Mouse (Mus musculus) heart, adult 11 months (tissue): ENCODE data around the gene 9530068E07Rik.
"Not testable (repeated sequence)": the region's sequence is repeated elsewhere in the genome, so short reads cannot be mapped to it uniquely, and the experiment has no call there.

Source experiments
- DNase-seq: peaks from one replicate; pipeline ENCODE4 v3.0.0; 2022

Gene 9530068E07Rik

DNA sequence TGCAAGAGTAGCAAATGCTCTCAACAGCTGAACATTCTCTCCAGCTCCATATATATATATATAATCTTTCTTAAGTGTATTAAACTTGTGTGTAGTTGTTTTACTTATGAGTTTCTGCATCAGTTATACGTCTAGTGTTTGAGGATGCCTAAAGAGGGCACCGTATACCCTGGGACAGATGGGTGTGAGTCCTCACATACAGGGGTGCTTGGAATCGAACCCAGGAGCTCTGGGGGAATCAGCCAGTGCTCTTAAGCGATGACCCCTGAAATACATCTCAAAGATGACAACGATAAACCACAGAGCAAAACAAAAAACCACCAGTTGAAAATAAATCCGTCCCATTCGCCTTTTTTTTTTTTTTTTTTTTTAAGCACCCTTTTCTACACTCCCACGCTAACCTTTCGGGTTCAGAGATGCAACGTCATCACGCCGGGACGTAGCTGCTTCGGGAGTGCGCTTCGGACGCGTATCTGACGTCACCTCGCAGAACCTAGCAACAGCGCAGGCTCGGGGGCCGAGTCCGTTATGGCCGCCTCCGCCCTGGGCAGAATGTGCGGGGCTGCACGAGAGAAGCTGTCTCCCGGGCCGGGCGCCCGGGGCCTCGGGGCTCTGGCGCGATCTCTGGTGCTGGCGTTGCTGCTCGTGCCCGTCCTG lies at the start of gene 9530068E07Rik:
Gene 9530068E07Rik, plus strand, starts transcription at position 489 of the 657 bp plus-strand sequence.
- DNase-seq = peak; percentile 99

DNA sequence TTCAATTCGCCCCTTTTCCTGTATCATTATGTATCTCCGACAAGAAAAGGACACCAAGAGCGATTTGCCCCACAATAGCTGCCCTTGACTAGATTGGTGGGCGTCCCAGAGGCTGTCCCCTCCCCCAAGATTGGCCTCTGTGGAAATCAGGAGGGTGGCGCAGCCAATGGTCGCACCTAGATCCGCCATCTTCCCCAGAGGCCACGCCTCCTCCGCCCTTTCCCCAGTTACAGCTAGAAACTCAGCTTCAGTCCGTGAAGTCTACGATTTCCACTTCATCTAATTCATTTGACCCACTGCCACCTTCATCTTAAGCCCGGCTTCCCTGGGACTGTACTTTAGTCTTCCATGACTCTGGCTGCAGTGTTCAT lies 49.6 kb upstream of the 9530068E07Rik start:
- DNase-seq = peak; percentile 93

GRCm38 (mm10) chr11:52348156-52348555 lies 48.1 kb upstream of the 9530068E07Rik start:
- DNase-seq = no peak

DNA sequence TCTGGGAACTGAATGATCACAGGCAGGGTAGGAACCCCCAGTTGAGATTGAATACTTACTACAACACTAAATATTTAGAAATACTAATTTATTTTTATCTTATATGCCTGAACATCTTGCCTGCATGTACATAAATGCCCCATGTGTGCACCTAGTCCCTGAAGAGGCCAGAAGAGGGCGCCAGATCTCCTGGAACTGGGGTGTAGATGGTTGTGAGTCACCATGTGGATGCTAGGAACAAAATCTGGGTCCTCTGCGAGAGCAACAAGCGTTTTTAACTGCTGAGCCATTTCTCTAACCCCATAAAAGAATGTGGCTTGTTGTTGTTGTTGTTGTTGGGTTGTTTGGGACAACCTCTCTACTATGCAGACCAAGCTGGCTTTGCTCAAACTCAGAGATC lies 47.5 kb upstream of the 9530068E07Rik start:
- DNase-seq = no peak

DNA sequence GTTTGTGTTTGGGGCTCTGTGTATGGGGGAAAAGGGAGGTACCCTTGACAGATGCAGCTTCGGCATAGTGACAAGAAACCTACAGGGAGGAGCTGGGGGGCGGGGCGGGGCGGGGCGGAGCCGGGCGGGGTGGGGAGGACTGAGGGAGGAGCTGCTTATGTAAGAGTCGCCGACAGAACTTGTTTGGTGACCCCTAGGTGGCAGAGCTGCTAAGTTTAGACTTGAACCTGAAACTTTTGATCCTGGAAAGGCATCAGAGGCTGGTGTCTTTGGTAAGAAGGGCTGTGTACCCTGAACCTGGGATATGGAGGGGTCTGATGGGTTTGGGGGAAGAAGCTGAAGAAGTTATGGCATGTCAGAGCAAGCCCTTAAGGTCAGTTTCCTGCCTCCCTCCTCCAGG lies 45.3 kb upstream of the 9530068E07Rik start:
- peak; percentile 92 for DNase-seq

DNA sequence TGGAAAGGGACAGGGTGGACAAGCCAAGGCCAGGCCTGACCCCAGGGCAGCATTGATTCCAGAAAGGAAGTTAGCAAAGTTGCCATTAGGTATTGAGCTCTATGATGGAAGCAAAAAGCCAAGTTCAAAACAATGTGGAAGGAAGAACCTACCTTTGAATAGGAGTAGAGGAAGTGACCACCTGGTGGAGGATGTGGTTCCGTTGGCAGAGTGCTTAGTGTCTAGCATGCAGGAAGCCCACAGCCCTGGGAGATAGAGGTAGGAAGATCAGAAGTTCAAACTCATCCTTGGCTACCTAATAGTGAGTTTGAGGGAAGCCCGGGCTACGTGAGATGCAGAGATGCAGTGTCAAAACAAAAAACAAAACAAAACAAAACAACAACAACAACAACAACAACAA lies 44.0 kb upstream of the 9530068E07Rik start:
- DNase-seq = no peak

DNA sequence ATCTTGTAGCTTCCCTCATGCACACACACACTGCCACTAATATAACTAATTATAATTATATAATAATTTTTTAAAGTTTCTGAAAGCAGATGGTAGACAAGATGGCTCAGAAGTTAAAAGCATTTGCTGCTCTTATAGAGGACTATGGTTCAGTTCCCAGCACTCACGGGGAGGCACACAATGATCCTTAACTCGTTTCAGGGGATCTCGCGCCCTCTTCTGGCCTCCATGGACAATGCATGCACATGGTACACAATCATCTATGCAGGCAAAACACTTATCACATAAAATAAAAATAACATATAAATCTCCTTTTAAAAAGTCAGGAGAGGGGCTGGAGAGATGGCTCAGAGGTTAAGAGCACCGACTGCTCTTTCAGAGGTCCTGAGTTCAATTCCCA lies 41.6 kb upstream of the 9530068E07Rik start:
- no peak for DNase-seq

DNA sequence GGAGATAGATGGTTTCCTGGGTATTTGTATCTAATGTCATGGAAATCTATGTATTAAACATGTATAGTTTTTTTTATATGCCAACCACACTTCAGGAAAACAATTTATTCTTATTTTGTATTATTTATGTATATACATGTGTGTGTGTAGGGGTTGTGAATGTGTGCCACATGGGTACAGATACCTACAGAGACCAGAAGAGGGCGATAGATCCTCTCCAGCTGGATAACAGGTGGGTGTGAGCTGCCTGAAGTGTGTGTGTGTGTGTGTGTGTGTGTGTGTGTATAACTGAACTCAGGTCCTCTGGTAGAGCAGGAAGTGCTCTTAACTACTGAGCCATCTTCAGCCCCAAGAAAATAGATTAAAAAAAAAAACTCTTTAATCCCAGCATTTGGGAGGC lies 40.6 kb upstream of the 9530068E07Rik start:
- no peak for DNase-seq

DNA sequence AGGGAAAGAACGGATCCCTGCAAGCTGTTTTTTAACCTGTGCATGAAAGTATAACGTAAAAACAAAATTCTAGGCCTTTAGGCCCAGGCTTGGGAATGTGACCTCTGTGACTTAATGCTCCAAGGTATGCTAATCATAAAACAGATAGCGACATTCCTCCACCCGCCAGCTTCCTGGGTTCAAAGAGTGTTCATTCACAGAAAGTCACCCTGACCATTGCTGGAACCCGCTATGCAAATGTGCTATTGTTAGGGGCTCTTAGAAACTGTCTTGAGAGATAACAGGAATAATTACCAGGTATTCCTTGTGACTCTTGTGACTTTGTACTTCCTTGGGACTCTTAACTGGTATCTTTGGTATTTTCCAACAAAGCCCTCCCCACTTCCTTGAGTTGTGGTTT lies 39.1 kb upstream of the 9530068E07Rik start:
- DNase-seq = not testable (repeated sequence)

DNA sequence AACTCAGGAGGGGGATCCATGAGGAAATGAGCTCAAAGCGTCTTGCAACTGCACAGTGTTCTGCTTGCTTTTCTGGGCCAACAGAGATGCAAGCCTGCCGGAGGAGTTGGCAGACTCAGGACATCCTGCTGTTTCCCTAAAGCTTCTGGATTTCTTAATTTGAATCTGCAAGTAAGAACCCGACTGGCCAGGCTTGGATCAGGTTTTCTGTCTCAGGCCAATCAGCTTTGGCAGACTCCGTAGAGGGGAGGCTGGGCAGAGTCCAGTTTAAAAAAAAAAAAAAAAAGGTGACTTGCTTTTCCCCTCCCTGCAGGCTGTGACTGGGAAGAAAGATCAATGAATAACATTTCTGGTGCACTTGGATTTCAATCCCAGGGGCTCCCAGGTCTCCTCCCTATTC lies 37.7 kb upstream of the 9530068E07Rik start:
- peak; percentile 97 for DNase-seq

DNA sequence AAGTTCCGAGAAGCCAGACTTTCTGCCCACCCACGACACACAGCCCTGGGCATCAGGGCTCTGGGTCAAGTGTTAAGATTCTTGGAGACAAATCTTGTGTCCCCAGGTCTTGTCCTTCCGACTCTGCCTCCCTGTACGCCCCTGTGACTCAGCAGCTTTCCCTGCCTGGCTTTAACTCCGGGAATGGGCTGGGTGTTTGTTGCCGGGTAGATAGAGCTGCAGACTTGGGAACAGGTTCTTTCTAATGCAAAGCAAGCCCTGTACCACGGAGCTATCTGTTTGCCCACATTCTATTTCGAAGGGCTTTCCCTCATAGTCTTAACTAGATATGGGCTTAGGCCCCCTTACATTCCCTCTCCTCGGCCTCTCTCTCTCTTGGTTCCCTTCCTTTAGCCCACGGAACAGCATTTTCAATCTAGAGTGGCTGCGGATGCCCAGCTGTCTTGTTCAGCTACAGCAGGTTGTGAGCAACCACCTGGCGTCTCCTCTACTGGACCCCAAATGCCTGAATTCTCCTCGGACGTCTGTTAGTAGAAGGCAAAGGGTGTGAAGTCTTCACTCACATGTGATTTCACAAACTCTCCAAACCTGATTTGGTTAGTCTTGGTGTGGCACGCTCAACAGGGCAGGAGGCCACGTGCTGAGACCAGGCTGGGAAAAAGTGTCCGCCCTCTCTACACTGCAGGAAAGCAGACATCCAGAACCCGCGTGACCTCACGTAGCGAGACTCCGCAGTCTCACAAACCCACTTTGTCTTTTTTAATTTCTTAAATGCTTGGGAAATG lies 36.4 kb upstream of the 9530068E07Rik start:
- peak; percentile 98 for DNase-seq

DNA sequence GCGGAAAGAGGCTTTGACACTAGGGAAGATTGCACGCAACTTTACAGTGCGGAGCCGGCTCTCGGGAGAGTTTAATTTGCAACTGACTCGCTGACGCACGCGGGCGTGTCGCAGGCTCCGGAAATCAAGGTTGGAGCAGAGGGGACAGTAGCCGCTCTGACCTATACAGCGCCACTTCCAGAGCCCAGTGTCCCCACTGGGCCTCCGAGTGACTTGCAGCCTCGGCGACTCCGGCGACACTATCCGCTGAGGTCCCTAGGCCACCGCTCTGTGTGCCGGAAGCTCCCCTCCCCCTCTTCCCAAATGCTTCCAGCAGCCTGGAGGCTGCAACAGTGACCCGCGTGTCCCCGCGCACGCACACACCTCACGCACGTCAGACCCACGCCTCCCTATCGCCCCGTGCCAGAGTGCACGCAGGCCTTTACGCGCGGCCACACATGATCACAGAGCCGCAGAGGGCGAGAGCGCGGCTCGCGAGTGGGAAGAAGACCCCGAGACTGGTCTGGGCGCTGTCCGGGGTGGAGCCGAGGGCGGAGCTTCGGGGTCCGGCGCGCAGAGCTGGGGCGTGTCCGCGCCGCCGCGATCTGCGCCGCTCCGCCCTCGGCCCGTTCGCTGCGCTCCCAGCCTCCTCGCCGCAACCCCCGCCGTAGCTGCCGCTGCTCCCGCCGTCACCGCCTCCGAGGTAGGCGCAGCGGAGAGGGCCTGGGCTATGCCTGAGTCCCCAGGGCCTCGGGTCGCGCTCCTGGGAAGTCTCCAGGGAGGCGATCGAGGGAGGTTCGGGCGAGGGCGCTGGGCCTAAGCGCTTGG lies 35.6 kb upstream of the 9530068E07Rik start, which contains the start of gene Vdac1:
Gene Vdac1, plus strand, starts transcription at position 390 of the 807 bp plus-strand sequence.
- DNase-seq = peak; percentile 99

DNA sequence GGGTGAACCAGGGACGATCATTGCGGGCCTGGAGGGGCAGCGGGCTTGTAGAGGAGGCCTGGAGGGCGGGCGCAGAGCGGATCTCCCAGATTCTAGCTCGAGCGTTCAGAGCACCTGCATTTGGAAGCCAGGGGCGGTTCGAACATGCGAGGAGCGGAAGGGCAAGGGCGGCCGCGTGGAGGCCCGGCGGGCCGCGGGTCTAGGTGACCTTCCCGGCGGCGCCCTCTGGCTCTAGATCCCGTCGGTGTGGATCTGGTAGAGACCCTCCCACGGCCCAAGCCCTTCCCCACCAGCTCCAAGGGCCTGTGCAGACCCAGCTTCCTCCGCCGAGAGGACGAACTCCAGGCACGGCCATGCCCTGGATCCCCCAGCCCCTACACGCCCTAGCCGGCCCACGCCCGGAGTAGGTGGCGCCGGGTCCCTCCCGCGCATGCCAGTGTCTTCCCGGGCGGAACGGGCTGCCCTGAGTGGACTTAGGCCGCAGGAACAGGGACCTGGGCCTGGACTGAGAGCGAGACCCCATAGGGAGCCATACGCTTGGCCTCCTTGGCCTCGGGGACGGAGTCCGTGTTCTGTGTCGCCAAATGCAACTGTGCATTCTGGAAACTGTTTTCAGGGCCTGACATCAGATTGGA lies 34.8 kb upstream of the 9530068E07Rik start:
- no peak for DNase-seq

GRCm38 (mm10) chr11:52364376-52364775 lies 31.9 kb upstream of the 9530068E07Rik start:
- no peak for DNase-seq

DNA sequence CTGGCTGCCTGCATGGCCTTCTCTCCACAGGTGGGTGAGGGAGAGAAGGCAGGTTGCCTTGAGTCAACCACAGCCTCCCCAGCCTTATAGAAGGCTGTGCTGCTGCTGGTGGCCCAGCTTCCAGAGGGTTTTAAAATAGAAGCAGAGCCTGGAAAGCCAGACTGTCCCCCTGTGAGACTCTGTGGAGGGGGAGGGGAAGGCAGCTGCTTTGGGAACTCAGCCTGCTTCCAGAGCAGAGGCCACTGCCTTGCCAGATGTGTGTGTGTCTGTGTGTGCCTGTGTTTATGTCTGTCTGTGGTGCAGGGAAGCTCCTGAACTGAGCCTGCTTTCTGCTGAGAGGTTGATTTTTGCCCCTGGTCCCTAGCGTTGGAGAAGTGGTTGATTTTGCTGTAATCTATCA lies 31.1 kb upstream of the 9530068E07Rik start:
- DNase-seq = peak; percentile 98

GRCm38 (mm10) chr11:52366358-52366757 lies 29.9 kb upstream of the 9530068E07Rik start:
- no peak for DNase-seq

- no peak for DNase-seq
These were observed 27.8 kb upstream of the 9530068E07Rik start for GRCm38 (mm10) chr11:52368176-52368985.

GRCm38 (mm10) chr11:52369252-52370134 lies 26.7 kb upstream of the 9530068E07Rik start:
- no peak for DNase-seq

DNA sequence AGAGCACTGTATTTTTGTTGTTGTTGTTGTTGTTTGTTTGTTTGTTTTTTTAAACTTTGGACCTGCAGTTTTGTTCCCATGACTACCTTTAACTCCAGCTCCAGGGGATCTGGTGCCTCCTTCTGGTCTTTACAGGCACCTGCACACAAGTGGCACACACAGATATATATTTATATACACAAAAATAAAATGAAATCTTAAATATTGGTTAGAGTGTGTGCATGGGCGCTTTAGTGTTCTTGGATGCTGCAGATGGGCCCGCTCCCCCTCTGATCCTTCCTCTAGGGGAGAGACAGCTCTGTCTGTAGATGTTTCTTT lies 26.1 kb upstream of the 9530068E07Rik start:
- no peak for DNase-seq

DNA sequence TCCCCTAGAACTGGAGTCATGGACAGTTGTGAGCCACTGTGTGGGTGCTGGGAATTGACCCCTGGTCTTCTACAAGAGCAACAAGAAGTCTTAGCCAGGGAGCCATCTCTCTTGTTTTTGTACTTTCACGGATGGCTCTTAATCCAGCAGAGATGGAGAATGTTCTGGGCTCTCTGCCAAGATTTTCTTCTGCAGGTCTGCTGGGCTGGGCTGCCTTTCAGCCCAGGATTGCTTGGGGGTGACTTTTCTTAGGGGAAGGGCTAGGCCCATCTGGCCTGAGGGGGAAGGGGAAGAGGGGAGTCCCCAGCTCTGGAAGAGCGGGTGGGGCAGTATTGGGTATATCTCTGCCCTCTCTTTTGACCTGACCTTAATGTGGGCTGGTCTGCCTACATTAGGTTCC lies 25.7 kb upstream of the 9530068E07Rik start:
- peak; percentile 93 for DNase-seq

DNA sequence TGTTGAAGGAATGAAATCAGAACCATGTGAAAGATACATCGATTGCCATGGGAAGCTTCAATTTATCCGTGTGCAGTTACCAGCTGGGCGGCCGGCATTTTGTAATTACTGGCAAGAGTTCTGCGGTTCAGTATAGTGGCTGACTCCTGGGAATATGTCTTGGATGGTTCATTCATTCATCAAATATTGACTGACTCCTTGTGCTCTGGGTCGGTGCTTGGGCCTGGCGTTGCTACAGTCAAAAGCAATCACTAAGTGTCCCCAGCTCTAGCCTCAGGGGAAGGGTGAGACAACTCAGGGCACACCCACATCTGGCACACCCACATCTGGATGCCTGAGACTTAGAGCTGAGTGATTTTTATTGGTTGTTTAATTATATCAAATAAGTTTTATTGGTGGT lies 22.4 kb upstream of the 9530068E07Rik start:
- peak; percentile 94 for DNase-seq
